ENCODE assay signal across 12 mouse cellular contexts in genomic region chr11:93407981-93408380, GRCm38 (mm10).
"Had no signal": no experiment of that assay in that cellular context is flagged by ENCODE, and none has a peak within 500 bp of the region (broad histone marks: within the 10 kb centered on the region; RNA-seq: fewer than 3 reads in every experiment).

No protein-coding gene starts in this region.

- DNase-seq: gastrocnemius, postnatal 14 days; gastrocnemius, postnatal 36 days; heart, adult 11 months; heart, adult 2 months; heart, postnatal 14 days; heart, postnatal 36 days; kidney, adult 11 months; kidney, adult 2 months; kidney, adult 9 months; kidney, postnatal 14 days; kidney, postnatal 36 days; left cerebral cortex, postnatal 4 days had no signal
